Mouse (Mus musculus): ENCODE measurements around the gene Ctrl. TPM values are rescaled to one million over a fixed set of nuclear protein-coding genes. Genes with fewer than 3 reads are reported as not detected.
A peak's percentile ranks its signal among the peaks of the same experiment; 100 is the strongest.

The Ctrl gene
- polyA plus RNA-seq, 1 experiment, result 2.2 TPM

DNA sequence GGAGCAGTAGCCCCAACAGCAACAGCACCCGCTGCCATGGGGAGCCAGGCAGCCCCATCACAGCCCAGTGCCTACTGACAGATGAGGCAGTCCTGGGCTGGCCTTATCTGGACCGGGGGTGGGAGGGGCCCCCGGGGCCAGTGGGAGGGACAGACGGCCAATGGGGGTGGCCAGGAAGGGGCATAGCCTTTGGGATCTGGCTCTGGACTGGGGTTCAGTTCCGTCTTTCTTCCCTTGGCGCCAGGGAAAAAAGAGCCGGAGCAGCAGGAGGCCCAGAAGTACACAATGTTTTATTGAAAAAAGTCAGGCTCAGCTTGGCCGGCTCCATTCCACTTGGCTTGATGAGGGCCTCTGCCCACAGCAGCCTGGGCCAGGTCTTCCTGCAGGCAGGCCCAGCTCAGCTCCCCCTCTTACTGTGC is 9.7 kb upstream of the Ctrl start, which contains the start of gene Lcat:
Lcat (minus strand) TSS at position 62 of the 419 bp plus-strand sequence.
- Histone ChIP-seq H3K4me3 (replicated peaks; ENCODE audit: extremely low read depth, low read depth, low read length) (no peak within 1 kb of the TSS), H3K4me1 (ENCODE audit: control insufficient read depth, insufficient read depth, low read length) (no peaks in the 10 kb centered on the region)
- no peak for TF ChIP-seq CTCF (IDR thresholded peaks at IDR 0.05; ENCODE audit: insufficient read depth, low read length)
- TF ChIP-seq POLR2A (IDR thresholded peaks at IDR 0.05; ENCODE audit: borderline replicate concordance, extremely low read depth, low read depth, low read length), result no peak
- 74% methylated on average over 8 of the region's 8 CpGs for WGBS
- no peak for DNase-seq

DNA sequence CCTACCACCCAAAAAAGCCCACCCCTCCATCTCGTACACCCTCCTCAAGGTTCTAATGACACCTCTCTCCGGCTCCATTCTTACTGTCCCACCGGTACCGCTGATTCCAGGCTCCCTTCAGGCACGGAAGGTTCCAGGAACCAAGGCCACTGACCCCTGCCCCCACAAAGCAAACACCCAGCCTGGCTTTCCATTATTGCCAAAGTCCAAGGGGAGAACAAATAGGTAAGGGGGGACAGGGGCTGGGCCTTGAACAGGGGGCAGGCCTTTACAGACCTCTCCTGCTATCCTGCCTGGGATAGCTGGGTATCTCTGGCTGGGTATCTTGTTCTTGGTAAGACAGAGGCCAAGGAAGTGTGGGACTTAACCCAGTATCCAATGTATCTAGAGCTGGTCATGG is 8.9 kb upstream of the Ctrl start:
- TF ChIP-seq POLR2A (IDR thresholded peaks at IDR 0.05; ENCODE audit: borderline replicate concordance, extremely low read depth, low read depth, low read length), result no peak
- no peak for TF ChIP-seq CTCF (IDR thresholded peaks at IDR 0.05; ENCODE audit: insufficient read depth, low read length)
- 91% methylated on average over 5 of the region's 5 CpGs for WGBS
- Histone ChIP-seq H3K4me1 (ENCODE audit: control insufficient read depth, insufficient read depth, low read length) (no peaks in the 10 kb centered on the region), H3K4me3 (replicated peaks; ENCODE audit: extremely low read depth, low read depth, low read length) (no peak overlapping the region)
- DNase-seq, result no peak

- no peak overlapping the region for H3K4me3 ChIP-seq (replicated peaks; ENCODE audit: extremely low read depth, low read depth, low read length)
- no peaks in the 10 kb centered on the region for H3K4me1 ChIP-seq (ENCODE audit: control insufficient read depth, insufficient read depth, low read length)
- 88% methylated on average over 11 of the region's 11 CpGs for WGBS
- TF ChIP-seq POLR2A (IDR thresholded peaks at IDR 0.05; ENCODE audit: borderline replicate concordance, extremely low read depth, low read depth, low read length) (no peak), CTCF (IDR thresholded peaks at IDR 0.05; ENCODE audit: insufficient read depth, low read length) (no peak)
- no peak for DNase-seq
These were observed 8.4 kb upstream of the Ctrl start for GRCm38 (mm10) chr8:105942026-105942425.

DNA sequence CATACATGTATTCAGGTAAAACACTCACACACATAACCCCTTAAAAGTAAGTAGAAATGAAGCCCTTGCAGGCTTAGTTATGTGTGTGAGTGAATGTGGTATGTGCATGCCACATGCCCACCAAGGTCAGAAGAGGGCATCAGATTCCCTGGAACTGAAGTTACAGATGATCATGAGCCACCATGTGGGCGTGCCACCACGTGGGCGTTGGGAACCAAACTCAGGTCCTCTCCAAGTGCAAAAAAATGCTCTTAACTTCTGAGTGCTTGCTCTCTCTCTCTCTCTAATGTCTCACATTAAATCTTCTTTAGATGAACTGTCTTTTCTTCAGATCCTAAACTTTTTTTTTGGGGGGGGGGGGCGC is 4.6 kb upstream of the Ctrl start, which contains the start of gene Psmb10:
Psmb10 (minus strand) TSS at position 139 of the 364 bp plus-strand sequence.
- WGBS, result 4% methylated on average over 4 of the region's 4 CpGs
- H3K4me3 ChIP-seq (replicated peaks; ENCODE audit: extremely low read depth, low read depth, low read length), result peak within 1 kb of the TSS; percentile 93
- DNase-seq, result no peak
- TF ChIP-seq POLR2A (IDR thresholded peaks at IDR 0.05; ENCODE audit: borderline replicate concordance, extremely low read depth, low read depth, low read length), result no peak
- TF ChIP-seq CTCF (IDR thresholded peaks at IDR 0.05; ENCODE audit: insufficient read depth, low read length), result no peak
- H3K4me1 ChIP-seq (ENCODE audit: control insufficient read depth, insufficient read depth, low read length), result peaks cover 4% of the 10 kb centered on the region

DNA sequence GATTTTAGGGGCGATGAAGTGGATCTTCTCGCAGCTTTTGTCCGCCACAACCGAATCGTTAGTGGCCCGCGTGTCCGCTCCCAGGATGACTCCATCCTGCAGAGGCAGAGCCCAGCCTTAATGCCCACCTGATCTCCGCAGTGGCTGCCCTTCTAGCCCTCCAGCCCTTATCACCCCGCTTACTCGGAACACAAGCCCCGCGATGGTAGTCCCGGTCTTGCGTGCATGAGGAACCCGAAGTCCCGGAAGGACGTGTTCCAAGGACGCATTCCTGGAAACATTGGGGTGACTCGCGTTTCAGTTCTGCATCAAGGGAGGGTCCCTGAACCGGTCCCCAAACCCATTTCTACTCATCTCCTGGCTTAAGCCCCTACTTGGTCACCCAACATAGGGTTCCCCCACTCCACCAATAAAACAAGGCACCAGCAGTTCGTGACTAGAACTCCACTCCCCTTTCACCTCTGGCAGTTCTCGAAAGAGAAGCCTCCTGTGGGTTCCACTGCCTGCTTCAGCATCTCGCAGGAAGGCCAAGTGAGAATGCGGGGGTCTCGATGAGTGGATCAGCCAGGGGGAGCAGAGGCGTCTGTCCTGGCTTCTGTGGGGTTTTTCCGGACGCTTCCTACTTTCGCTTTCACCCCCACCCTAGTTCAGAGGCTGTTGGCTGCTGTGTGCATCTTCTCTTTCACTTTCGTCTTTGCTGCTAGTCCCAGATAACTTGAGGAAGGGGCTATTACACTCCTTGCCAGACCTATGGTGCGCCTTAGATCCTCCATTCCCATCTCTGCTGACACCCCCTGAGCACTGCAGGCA is 4.0 kb upstream of the Ctrl start:
- DNase-seq, result peak; percentile 60
- under 1% methylated on average over 33 of the region's 33 CpGs for WGBS

GRCm38 (mm10) chr8:105936866-105937475 is 3.3 kb upstream of the Ctrl start:
- Histone ChIP-seq H3K4me3 (replicated peaks; ENCODE audit: extremely low read depth, low read depth, low read length) (peak overlapping the region; percentile 93), H3K4me1 (ENCODE audit: control insufficient read depth, insufficient read depth, low read length) (peaks cover 4% of the 10 kb centered on the region)
- 1% methylated on average over 30 of the region's 30 CpGs for WGBS
- DNase-seq, result peak; percentile 87
- TF ChIP-seq CTCF (IDR thresholded peaks at IDR 0.05; ENCODE audit: insufficient read depth, low read length), result no peak
- peak; percentile 72 for TF ChIP-seq POLR2A (IDR thresholded peaks at IDR 0.05; ENCODE audit: borderline replicate concordance, extremely low read depth, low read depth, low read length)

More for the DNA sequence above, 4.0 kb upstream of the Ctrl start:
- Histone ChIP-seq H3K4me3 (replicated peaks; ENCODE audit: extremely low read depth, low read depth, low read length) (peak overlapping the region; percentile 93), H3K4me1 (ENCODE audit: control insufficient read depth, insufficient read depth, low read length) (peaks cover 4% of the 10 kb centered on the region)
- peak; percentile 67; the same call in 1 of the 2 replicates for TF ChIP-seq POLR2A (IDR thresholded peaks at IDR 0.05; ENCODE audit: borderline replicate concordance, extremely low read depth, low read depth, low read length)
- no peak for TF ChIP-seq CTCF (IDR thresholded peaks at IDR 0.05; ENCODE audit: insufficient read depth, low read length)

DNA sequence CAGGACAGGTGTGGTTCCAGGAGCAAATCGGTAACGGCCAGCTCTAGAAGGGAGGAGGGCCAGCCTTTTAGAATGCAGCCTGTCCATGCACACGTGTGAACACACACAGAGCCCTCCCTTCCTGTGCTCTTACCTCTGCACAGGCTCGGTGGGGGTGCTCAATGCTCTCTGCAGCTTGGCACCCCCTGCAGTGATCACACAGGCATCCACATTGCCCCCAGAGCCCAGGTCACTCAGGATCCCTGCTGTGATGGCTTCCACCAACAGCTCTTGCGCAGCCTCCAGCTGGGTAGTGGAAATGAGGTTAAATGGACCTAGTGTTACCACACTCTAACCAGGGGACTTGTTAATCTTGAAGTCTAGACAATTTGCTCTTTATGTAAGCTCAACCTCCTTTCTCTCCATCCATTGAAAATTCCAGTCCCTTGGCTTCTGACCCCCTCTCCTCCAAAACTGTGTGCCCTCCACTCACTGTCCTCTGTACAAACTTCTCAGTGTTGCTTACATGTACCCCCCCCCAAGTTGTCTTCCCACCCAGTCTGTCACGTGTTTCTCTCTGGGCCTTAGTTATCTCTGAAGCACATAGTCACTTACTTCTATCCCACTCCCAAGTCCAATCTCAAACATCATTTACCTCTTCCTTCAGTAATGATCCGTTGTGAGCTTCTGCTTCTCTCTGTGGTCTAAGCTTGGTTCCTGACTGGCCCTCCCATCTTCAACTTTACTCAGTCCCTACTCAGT is 2.4 kb upstream of the Ctrl start:
- DNase-seq, result no peak
- no peak overlapping the region for H3K4me3 ChIP-seq (replicated peaks; ENCODE audit: extremely low read depth, low read depth, low read length)
- peaks cover 4% of the 10 kb centered on the region for H3K4me1 ChIP-seq (ENCODE audit: control insufficient read depth, insufficient read depth, low read length)
- WGBS, result 36% methylated on average over 7 of the region's 7 CpGs
- no peak for TF ChIP-seq CTCF (IDR thresholded peaks at IDR 0.05; ENCODE audit: insufficient read depth, low read length)
- no peak for TF ChIP-seq POLR2A (IDR thresholded peaks at IDR 0.05; ENCODE audit: borderline replicate concordance, extremely low read depth, low read depth, low read length)

DNA sequence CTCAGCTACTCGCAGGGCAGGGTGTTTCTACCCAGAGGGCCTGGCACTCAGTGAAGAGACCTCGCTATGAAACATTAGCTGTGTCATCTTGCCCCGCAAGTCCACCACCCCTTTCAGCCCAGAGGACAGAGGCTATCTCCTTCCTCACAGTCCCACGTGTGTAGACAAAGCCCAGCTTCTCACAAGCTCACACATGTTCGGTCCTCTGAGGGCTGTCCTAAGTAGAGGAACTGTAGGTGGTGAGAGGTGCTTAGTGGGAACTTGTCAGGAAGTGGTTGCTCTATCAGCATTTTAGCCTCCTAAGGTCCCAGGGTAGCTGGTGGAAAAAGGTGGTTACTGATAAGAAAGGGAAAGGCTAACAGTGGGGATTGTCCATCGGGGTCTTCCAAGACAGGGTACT is 1.4 kb upstream of the Ctrl start:
- Histone ChIP-seq H3K4me3 (replicated peaks; ENCODE audit: extremely low read depth, low read depth, low read length) (no peak overlapping the region), H3K4me1 (ENCODE audit: control insufficient read depth, insufficient read depth, low read length) (peaks cover 4% of the 10 kb centered on the region)
- DNase-seq, result no peak
- TF ChIP-seq CTCF (IDR thresholded peaks at IDR 0.05; ENCODE audit: insufficient read depth, low read length), result no peak
- no peak for TF ChIP-seq POLR2A (IDR thresholded peaks at IDR 0.05; ENCODE audit: borderline replicate concordance, extremely low read depth, low read depth, low read length)
- 62% methylated on average over 6 of the region's 6 CpGs for WGBS

DNA sequence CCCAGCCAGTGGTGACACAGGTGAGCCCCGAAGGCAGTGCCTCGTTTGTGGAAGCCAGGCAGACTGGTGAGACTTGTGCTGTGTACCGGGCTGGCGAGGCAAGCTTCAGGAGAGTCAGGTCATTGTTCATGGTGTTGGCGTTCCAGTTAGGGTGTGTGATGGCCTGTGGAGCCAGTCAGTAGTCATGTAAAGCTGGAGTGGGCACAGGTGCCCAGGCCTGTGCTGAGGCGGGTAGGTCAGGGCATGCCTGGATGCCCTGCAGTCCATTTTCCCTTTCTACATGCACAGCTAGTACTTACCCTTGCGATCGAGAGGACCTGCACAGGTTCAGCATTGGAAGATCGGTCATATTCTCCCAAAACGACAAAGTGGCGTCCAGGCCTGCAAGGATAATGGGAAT is 1.1 kb downstream of the Ctrl start:
- WGBS, result 88% methylated on average over 11 of the region's 11 CpGs
- no peak for TF ChIP-seq POLR2A (IDR thresholded peaks at IDR 0.05; ENCODE audit: borderline replicate concordance, extremely low read depth, low read depth, low read length)
- no peak for TF ChIP-seq CTCF (IDR thresholded peaks at IDR 0.05; ENCODE audit: insufficient read depth, low read length)
- DNase-seq, result no peak
- H3K4me3 ChIP-seq (replicated peaks; ENCODE audit: extremely low read depth, low read depth, low read length), result no peak overlapping the region
- peaks cover 4% of the 10 kb centered on the region for H3K4me1 ChIP-seq (ENCODE audit: control insufficient read depth, insufficient read depth, low read length)

Data from lung, adult 2 months (tissue).